Mouse (Mus musculus): ENCODE results near the gene Gm21943.
"Not testable (repeated sequence)": the region's sequence is repeated elsewhere in the genome, so short reads cannot be mapped to it uniquely, and the experiment has no call there.

Gm21943 gene

DNA sequence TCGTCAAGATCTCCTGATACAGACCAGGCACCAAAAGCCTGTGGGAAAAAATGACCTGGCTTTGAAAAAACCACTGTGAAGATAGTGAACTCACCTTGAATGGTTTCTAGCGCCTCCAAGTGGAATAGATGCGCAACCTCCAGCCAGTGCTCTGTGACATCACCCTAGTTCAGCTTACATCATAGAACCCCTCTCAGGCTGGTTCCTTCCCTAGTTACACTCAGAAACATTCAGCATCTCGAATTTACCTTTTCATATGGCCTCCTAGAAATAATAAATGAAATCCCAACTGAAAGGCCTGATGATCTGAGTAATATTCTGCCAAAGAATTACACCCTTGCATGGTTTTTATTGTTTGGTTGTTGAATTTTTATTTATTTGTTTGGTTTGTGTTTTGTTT lies at the start of gene Gm21943:
TSS of gene Gm21943 (minus strand) at position 101 of the 400 bp plus-strand sequence.
- DNase-seq = not testable (repeated sequence)

Measured in thymus, postnatal 25 days (tissue).